Mouse (Mus musculus) forebrain, embryonic 10.5 days (tissue): ENCODE data around the gene Tmem204. TPM values are rescaled to one million over a fixed set of nuclear protein-coding genes. Genes with fewer than 3 reads are reported as not detected.
A peak's percentile ranks its signal among the peaks of the same experiment; 100 is the strongest.
"Not testable (repeated sequence)": the region's sequence is repeated elsewhere in the genome, so short reads cannot be mapped to it uniquely, and the experiment has no call there.

Experiments used
- DNase-seq: peaks from one replicate; pipeline ENCODE4 v3.0.0-alpha.2; 2017; ENCODE audit warnings: low spot score; ENCODE audit errors: extremely low spot score
- H3K27ac ChIP-seq: fragments of 300-500 bp; sonication (generic); 2 replicates; pipeline ENCODE4 v1.5.1; 2016; ENCODE audit warnings: mild to moderate bottlenecking
- H3K27me3 ChIP-seq: fragments of 300-500 bp; sonication (generic); 2 replicates; pipeline ENCODE4 v1.6.1; 2016; ENCODE audit warnings: mild to moderate bottlenecking; ENCODE audit not compliant: poor library complexity, severe bottlenecking
- H3K36me3 ChIP-seq: fragments of 300-500 bp; sonication (generic); replicated peaks from 2 replicates; pipeline ENCODE4 v1.6.1; 2016; ENCODE audit warnings: mild to moderate bottlenecking, moderate library complexity
- H3K4me1 ChIP-seq: fragments of 300-500 bp; sonication (generic); 2 replicates; pipeline ENCODE4 v1.6.1; 2016
- H3K4me3 ChIP-seq: fragments of 300-500 bp; sonication (generic); 2 replicates; pipeline ENCODE4 v1.5.1; 2016; ENCODE audit warnings: mild to moderate bottlenecking, moderate library complexity
- H3K9me3 ChIP-seq: fragments of 300-500 bp; sonication (generic); 2 replicates; pipeline ENCODE4 v1.6.1; 2016; ENCODE audit warnings: mild to moderate bottlenecking, moderate library complexity
- WGBS: fragments of 180-500 bp; shearing (Covaris S2); methylation state at CpG from one replicate; pipeline ENCODE4 v1.1.7; 2016; 5-methylcytosine and 5-hydroxymethylcytosine counted together
- polyA plus RNA-seq: library from polyadenylated mRNA; unstranded; fragments of >200 nt; fragmentation: Nextera tagmentation; extraction: Ambion mirVana; gene quantifications from 2 replicates; pipeline ENCODE4 v1.2.1, GENCODE M21; 2016

Gene Tmem204
- polyA plus RNA-seq, result 10.9 and 11.5 TPM in 2 replicates

- peak within 1 kb of the TSS; percentile 85 for H3K27ac ChIP-seq
- H3K4me1 ChIP-seq, result peaks cover 16% of the 10 kb centered on the region
- H3K36me3 ChIP-seq, result peaks cover 25% of the 10 kb centered on the region
- WGBS, result 68% methylated on average over 7 of the region's 7 CpGs
- H3K27me3 ChIP-seq, result no peaks in the 10 kb centered on the region
- no peaks in the 10 kb centered on the region for H3K9me3 ChIP-seq
- DNase-seq, result peak; percentile 63
- H3K4me3 ChIP-seq, result no peak within 1 kb of the TSS
Measured at GRCm38 (mm10) chr17:25083444-25083931, at the start of gene Tmem204. Gene Tmem204, minus strand, starts transcription at chr17:25083591.

DNA sequence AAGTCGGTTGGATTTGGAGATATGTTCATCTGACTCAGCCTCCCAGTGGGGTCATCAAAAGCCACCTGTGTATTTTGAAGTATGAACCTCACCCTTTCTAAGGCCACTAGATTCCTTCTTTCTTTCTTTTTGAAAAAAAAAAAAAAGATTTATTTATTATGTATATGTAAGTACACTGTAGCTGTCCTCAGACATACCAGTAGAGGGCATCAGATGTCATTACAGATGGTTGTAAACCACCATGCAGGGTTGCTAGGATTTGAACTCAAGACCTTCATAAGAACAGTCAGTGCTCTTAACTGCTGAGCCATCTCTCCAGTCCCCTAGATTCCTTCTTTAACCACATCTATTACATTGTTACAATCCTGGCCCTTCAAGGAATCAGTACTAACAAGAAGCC lies 46.7 kb upstream of the Tmem204 start:
- Histone ChIP-seq H3K27me3 (no peaks in the 10 kb centered on the region), H3K4me3 (no peak overlapping the region), H3K27ac (no peak overlapping the region), H3K9me3 (no peaks in the 10 kb centered on the region), H3K4me1 (peaks cover 13% of the 10 kb centered on the region), H3K36me3 (no peaks in the 10 kb centered on the region)
- WGBS, result 94% methylated on average over 1 of the region's 1 CpGs
- DNase-seq, result no peak

- Histone ChIP-seq H3K27ac (no peak overlapping the region), H3K4me3 (no peak overlapping the region), H3K36me3 (no peaks in the 10 kb centered on the region), H3K27me3 (peaks cover 9% of the 10 kb centered on the region; the same call in 1 of the 2 replicates), H3K9me3 (no peaks in the 10 kb centered on the region), H3K4me1 (no peaks in the 10 kb centered on the region)
- no peak for DNase-seq
- 81% methylated on average over 9 of the region's 9 CpGs for whole genome bisulfite sequencing
Measured at GRCm38 (mm10) chr17:25127681-25128080, 44.3 kb upstream of the Tmem204 start.

GRCm38 (mm10) chr17:25127079-25127478 lies 43.7 kb upstream of the Tmem204 start:
- no peaks in the 10 kb centered on the region for H3K4me1 ChIP-seq
- H3K27me3 ChIP-seq, result peaks cover 9% of the 10 kb centered on the region; the same call in 1 of the 2 replicates
- no peak for DNase-seq
- H3K4me3 ChIP-seq, result no peak overlapping the region
- H3K27ac ChIP-seq, result no peak overlapping the region
- 77% methylated on average over 8 of the region's 8 CpGs for WGBS
- H3K36me3 ChIP-seq, result no peaks in the 10 kb centered on the region
- H3K9me3 ChIP-seq, result no peaks in the 10 kb centered on the region

- H3K4me3 ChIP-seq, result not testable (repeated sequence)
Measured at GRCm38 (mm10) chr17:25125442-25126060, 42.2 kb upstream of the Tmem204 start.

GRCm38 (mm10) chr17:25123979-25124378 lies 40.6 kb upstream of the Tmem204 start:
- no peak overlapping the region for H3K27ac ChIP-seq
- no peaks in the 10 kb centered on the region for H3K4me1 ChIP-seq
- H3K36me3 ChIP-seq, result no peaks in the 10 kb centered on the region
- peaks cover 9% of the 10 kb centered on the region; the same call in 1 of the 2 replicates for H3K27me3 ChIP-seq
- H3K4me3 ChIP-seq, result no peak overlapping the region
- no peaks in the 10 kb centered on the region for H3K9me3 ChIP-seq
- no peak for DNase-seq
- 35% methylated on average over 7 of the region's 7 CpGs for WGBS

More at GRCm38 (mm10) chr17:25125442-25126060, 42.2 kb upstream of the Tmem204 start:
- 78% methylated on average over 3 of the region's 3 CpGs for WGBS
- H3K36me3 ChIP-seq, H3K27me3 ChIP-seq, H3K27ac ChIP-seq, H3K9me3 ChIP-seq, H3K4me1 ChIP-seq, DNase-seq: not testable (repeated sequence)

- 40% methylated on average over 3 of the region's 3 CpGs for WGBS
- Histone ChIP-seq H3K4me1 (peaks cover 10% of the 10 kb centered on the region), H3K4me3 (no peak within 1 kb of the TSS), H3K27me3 (peaks cover 9% of the 10 kb centered on the region; the same call in 1 of the 2 replicates), H3K9me3 (no peaks in the 10 kb centered on the region), H3K27ac (no peak within 1 kb of the TSS), H3K36me3 (no peaks in the 10 kb centered on the region)
- DNase-seq, result no peak
Measured at GRCm38 (mm10) chr17:25120406-25120805, 37.0 kb upstream of the Tmem204 start, which contains the start of gene Ptx4. Gene Ptx4, plus strand, starts transcription at chr17:25120760.

DNA sequence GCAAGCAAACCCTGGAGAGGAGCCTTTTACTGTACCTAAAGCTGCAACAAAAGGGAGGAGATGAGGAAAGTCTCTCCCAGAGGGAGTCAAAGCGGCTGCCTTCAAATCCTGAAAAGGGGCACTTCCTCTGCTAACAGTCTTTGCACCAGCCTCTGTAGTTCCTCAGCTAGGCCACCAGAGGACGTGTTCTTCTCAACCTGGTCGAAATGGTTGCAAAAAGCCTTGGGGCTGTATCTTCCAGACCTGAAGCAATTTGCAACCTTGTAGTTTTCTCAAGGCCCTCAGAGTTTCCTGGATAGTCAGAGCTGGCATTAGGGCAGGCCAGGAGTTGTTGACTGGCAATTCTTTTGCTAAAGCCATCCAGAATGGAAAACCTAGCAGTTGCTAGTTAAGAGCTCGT lies 33.9 kb upstream of the Tmem204 start:
- no peak overlapping the region for H3K27ac ChIP-seq
- no peaks in the 10 kb centered on the region for H3K9me3 ChIP-seq
- H3K36me3 ChIP-seq, result peaks cover 22% of the 10 kb centered on the region
- DNase-seq, result no peak
- H3K27me3 ChIP-seq, result no peaks in the 10 kb centered on the region
- H3K4me1 ChIP-seq, result peaks cover 24% of the 10 kb centered on the region
- WGBS, result 34% methylated on average over 4 of the region's 4 CpGs
- no peak overlapping the region for H3K4me3 ChIP-seq

DNA sequence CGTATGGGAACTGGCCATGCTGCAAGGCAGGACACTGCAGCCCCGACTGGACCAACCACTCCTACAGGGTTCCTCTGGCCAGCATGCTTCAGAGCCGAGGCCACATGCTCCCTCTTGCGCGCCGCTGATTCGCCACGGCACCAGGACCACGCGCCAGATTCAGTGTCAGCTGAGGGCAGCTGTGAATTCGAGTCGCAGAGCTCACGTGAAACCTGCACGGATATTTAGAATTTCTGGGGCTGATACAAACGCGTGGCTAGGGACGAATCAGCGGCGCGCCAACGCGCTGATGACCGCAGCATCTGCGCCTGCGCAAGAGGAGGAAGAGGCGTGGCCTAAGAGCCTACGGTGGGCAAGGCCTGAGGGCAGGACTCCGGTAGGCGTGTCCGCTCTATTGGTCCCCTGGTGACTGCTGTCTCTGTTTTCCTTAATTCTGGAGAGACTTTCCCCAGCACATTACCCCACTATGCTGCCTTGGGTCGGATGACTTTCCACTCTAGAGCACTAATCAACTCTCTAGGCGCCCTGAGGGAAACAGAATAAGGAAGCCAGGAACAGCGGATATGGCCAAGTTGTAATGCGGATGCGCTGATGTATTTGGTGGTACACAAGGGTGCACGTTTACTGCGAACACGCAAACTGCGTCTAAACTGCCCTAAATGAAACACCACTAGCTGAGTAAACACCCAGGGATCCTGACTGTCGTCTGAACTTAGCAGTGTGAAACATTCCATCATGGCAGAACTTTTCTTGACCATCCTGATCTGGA lies 32.5 kb upstream of the Tmem204 start, which contains the start of gene Telo2:
Gene Telo2 (minus strand): TSS at position 304 of the 769 bp plus-strand sequence.
- Histone ChIP-seq H3K36me3 (peaks cover 36% of the 10 kb centered on the region), H3K27me3 (no peaks in the 10 kb centered on the region)
- 5% methylated on average over 40 of the region's 40 CpGs for WGBS

DNA sequence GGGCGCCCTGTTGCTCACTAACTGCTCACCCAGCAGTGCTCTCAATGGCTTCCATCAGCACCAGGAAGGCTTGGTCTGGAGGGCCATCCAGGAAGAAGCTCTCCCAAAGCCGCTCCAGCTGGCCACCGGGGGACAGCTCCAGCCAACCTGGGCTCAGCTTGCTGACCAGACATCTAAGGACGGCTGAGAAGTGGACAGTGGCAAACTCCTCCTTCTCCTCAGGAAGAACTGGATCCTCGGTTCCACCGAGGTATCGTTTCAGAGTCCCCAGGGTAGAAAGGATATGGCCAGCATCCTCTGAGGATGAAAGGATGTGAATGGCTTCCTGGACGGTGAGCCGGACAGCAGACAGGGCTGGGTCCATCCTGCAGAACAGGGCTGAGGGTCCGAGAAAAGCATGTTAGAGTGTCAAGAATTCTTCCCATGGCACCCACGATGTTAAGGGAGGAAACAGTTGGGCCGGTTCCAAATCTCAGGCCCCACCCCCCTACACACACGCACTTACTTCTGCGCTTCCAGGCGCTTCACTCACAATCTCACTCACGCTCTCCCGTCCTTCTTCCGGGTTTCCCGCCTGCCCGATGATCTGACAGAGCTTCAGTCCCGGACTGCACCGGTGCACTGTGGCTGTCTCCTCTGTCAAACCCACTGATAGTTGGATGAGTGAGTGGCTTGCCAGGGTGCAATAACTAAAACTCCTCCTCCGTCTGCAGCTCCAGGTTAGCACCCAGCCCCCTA lies 31.7 kb upstream of the Tmem204 start:
- DNase-seq, result no peak

More for the DNA sequence above, 32.5 kb upstream of the Tmem204 start, which contains the start of gene Telo2:
- H3K9me3 ChIP-seq, result no peaks in the 10 kb centered on the region
- peak within 1 kb of the TSS; percentile 83 for H3K4me3 ChIP-seq
- H3K4me1 ChIP-seq, result peaks cover 24% of the 10 kb centered on the region
- H3K27ac ChIP-seq, result peak within 1 kb of the TSS; percentile 95
- DNase-seq, result peak; percentile 90

GRCm38 (mm10) chr17:25112423-25112810 lies 29.0 kb upstream of the Tmem204 start:
- no peaks in the 10 kb centered on the region for H3K9me3 ChIP-seq
- peaks cover 70% of the 10 kb centered on the region for H3K36me3 ChIP-seq
- no peak for DNase-seq
- 84% methylated on average over 3 of the region's 3 CpGs for WGBS
- no peak overlapping the region for H3K4me3 ChIP-seq
- no peak overlapping the region for H3K27ac ChIP-seq
- no peaks in the 10 kb centered on the region for H3K27me3 ChIP-seq
- H3K4me1 ChIP-seq, result peaks cover 24% of the 10 kb centered on the region

More for the DNA sequence above, 31.7 kb upstream of the Tmem204 start:
- Histone ChIP-seq H3K4me3 (peak overlapping the region; percentile 83), H3K27ac (peak overlapping the region; percentile 95), H3K27me3 (no peaks in the 10 kb centered on the region), H3K36me3 (peaks cover 43% of the 10 kb centered on the region), H3K4me1 (peaks cover 24% of the 10 kb centered on the region), H3K9me3 (no peaks in the 10 kb centered on the region)
- WGBS, result 14% methylated on average over 23 of the region's 23 CpGs

- Histone ChIP-seq H3K27me3 (no peaks in the 10 kb centered on the region), H3K9me3 (no peaks in the 10 kb centered on the region), H3K27ac (no peak overlapping the region), H3K4me3 (no peak overlapping the region), H3K36me3 (peaks cover 75% of the 10 kb centered on the region), H3K4me1 (peaks cover 24% of the 10 kb centered on the region)
- no peak for DNase-seq
- 91% methylated on average over 8 of the region's 8 CpGs for WGBS
Measured at GRCm38 (mm10) chr17:25111739-25112422, 28.5 kb upstream of the Tmem204 start.
